Mouse (Mus musculus): ENCODE measurements at regions not wholly inside any gene's neighbourhood (a gene's known extent, or its start where the extent isn't known, plus 50 kb on each side); places are given as distances from the start of the nearest gene placed in this dataset.

GRCm38 (mm10) chr5:102290866-102291265 lies 190.3 kb upstream of the Arhgap24 start:
- TF ChIP-seq CTCF (IDR thresholded peaks at IDR 0.05; ENCODE audit: low read depth, low read length) (no peak), EP300 (IDR thresholded peaks at IDR 0.05; ENCODE audit: insufficient read depth, low read depth, low read length) (no peak), POLR2A (IDR thresholded peaks at IDR 0.05; ENCODE audit: insufficient read depth, low read length) (no peak)

Data from ES-Bruce4 (cell line).